Mouse (Mus musculus) frontal cortex, postnatal 14 days (tissue): ENCODE results near the gene Tgif1.

Experiments used
- DNase-seq, 2 experiments: peaks; one replicate each; pipeline ENCODE4 v3.0.0; 2022; ENCODE audit warnings: low spot score in 2 of 2

Tgif1 gene

GRCm38 (mm10) chr17:70853436-70853905 is at the start of gene Tgif1:
Gene Tgif1 (minus strand): TSS chr17:70853546.
- DNase-seq: no peak

GRCm38 (mm10) chr17:70900660-70901059 is 47.3 kb upstream of the Tgif1 start:
- DNase-seq: no peak

- DNase-seq: no peak
Measured at GRCm38 (mm10) chr17:70899642-70900041, 46.3 kb upstream of the Tgif1 start.

- no peak for DNase-seq
Measured at GRCm38 (mm10) chr17:70894867-70895266, 41.5 kb upstream of the Tgif1 start.

DNA sequence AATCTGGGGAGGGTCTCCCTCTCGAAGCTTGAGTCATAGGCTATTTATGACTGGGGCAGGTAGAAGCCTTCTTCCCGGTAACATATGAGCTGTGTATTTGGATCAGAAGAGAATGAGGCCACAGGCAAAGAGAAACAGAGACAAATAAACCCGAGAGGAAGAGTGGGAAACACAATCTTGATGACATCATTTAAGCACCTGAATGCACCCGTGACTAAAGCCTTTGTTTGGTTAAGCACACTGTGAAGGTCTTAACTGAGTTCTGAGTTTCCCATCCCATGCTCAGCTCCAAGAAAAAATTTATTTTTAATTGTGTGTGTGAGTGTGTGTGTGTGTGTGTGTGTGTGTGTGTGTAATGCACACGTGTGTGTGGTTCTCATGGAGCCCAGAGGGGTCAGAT is 39.8 kb upstream of the Tgif1 start:
- no peak for DNase-seq

- DNase-seq: no peak
Measured at GRCm38 (mm10) chr17:70892288-70893096, 39.1 kb upstream of the Tgif1 start.

- no peak for DNase-seq
Measured at GRCm38 (mm10) chr17:70890571-70890970, 37.2 kb upstream of the Tgif1 start.

GRCm38 (mm10) chr17:70888657-70889056 is 35.3 kb upstream of the Tgif1 start:
- no peak for DNase-seq

- DNase-seq: no peak
Measured at GRCm38 (mm10) chr17:70887848-70888247, 34.5 kb upstream of the Tgif1 start.

DNA sequence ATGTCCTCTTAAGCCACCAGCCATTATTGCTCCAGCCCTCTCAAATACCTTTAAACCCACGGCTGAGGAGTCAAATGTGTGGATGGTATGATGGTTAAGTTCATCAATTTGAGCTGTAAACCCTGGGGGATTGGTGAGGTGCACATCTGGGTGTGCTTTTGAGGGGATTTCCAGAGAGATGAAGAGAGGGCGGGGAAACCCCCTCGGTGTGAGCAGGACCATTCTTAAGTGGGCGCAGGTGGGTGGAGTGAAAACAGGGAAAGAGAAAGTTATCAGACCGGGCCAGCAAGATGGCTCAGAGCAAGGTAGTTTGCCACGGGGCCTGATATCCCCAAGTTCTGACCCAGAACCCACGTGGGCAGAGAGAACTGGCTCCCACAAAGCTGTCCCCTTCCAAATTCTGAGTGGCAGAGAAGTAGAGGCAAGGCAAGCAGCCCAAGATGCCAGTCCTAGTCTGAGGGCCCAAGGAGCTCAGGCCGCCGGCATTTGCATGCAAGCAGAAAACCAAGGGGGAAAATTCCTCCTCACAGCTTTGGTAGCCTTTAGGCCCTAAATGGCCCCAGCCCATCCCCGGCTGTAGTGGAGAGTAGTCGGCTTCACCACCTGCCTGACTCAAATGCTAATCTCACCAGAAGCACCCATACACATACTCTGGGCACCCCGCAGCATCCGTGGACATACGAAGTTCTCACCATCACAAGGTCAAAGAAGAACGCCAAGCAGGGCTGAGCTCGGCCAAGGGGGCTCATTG is 33.5 kb upstream of the Tgif1 start:
- DNase-seq: no peak

- DNase-seq: no peak
Measured at GRCm38 (mm10) chr17:70885868-70886267, 32.5 kb upstream of the Tgif1 start.

DNA sequence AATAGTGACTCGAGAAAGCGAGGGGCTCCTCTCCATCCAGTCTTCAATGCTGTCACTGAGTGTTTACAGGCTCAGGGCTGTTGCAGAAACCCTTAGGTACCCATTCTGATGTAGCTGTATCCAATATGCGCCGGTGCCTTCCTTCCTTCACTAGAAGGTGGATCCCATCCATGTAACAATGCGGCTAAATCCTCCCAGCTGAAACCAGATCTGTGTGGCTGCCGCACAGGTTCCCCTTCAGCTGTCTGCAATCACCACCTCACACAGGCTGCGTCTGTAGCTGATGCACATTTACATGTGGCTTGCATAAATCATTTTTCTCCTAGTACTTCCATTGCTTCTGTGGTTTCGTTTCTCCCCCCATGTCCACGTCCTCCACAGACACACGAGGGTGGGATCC is 28.6 kb upstream of the Tgif1 start:
- no peak for DNase-seq

DNA sequence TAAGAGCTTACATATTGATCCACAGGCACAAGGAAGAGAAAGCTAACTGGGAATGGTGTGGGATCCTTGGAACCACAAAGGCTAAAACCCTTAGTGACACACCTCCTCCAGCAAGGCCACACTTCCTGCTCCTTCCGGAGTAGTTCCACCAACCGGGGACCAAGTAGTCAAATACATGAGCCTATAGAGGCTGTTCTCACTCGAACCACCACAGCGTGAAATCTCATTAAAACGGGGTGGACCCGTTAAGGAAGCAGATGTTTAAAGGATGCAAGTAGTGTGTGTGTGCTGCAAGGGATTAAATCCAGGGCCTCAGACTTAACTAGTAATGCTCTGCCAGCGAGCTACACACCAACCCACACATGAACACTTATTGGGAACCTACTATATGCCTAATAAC is 27.8 kb upstream of the Tgif1 start:
- no peak for DNase-seq

DNA sequence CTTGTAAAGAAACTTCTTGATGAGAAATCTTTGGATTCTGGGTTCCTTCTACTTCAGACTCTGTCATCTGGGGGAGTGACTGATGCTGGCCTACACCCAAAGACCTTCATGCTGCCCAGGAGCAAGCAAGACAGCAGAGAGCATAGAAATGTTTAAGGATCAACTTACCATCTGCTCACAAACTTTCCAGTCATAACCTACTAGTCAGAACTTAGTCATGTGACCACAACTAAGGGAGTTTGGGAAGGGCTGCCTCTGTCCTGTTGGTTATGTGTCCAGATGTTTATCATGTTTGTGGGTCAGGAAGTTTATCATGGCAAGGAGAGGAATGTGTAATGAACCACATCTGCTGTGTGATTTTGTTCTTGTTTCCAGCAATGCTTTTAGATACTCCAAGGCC is 24.9 kb upstream of the Tgif1 start:
- DNase-seq: no peak

DNA sequence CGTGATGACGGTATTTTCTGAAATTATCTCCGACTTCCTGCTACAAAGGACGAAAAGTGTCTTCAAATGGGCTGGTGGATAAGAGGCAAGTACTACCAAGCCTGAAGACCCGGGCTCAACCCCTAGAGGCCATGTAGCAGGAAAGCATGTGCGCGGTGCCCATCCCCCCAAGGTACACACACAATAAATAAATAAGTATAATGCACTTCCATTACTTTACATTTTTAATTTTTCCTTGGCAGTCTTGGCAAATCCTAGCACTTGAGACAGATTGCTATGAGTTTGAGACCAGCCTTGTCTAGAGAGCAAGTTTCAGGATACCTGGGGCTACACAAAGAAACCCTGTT is 20.4 kb upstream of the Tgif1 start:
- no peak for DNase-seq

DNA sequence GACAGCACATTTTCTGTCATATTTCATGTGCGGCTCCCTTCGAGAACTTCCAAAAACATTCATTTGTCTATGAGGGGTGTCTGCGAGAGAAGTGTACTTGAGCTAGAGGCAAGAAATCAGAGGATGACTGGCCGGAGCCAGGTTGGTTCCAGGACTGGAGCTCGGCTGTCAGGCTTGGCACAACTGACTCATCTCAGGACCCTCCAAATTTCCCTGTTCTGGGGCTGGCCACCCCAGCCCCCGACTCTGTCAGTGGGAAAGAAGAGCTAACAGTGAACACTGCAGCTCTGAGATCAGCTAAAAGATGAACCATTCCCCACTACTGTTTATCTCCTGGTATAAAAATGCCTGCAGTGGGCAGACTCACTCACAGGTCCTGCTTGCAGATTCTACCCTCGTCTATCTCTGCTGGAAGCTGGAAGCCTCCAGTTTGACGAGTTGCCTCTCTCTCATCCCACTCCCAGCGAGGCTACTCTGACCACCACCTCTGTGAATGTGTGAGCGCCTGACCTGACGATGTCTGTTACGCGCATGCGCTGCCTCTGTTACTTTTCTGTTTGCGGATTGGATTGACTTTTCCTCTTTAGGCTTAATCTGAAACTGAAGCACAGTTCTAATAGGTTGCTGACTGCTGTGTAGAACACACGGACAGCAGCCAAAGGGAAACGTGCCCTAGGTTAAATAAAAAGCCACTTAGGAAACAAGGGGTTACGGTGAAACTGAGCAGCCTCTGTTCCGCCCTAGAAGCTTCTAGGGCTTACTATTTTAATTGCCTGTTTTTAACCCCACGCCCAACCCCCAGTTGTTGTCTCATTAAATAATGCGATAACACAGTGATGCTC is 19.8 kb upstream of the Tgif1 start:
- no peak for DNase-seq

DNA sequence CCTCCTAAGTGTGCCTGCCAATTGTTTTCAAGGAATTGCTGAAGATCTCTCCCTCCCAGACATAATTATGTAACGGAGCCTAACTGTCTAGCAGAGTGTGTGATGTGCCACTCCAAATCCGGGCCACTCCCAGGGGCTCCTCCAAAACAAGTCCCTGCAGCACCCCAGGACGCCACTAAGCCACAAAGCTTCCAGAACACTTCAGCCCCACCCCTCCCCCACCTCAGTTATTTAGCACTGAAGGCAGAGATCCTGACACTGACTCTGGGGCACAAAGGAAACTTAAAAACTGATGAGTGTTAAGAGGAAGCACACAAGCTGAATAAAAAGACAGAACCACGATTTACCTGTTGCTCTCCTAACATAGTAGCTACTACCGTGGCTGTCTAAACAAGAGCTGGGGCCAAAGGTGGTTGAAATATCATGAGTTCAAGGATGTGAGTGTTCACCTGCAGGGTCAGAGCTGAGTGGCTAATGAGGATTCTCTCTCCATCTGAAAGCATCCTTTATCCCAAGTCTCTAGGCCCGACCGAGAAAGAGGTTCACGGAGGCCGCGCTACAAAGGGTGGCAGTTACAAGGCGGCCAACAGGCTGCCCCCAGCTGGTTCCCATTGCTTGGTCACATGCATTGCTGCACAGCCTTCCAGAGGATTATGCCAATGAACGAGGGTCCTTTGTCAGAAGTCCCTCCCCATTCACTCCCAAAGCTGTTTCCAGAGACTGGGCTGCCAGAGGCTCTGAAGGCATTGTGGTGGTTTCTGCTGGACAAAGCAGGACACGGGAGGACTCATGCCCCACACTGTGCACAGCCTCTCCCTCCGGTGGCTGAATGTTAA is 19.0 kb upstream of the Tgif1 start:
- DNase-seq: peak; percentile 14 to 25

- no peak for DNase-seq
Measured at GRCm38 (mm10) chr17:70871676-70872075, 18.3 kb upstream of the Tgif1 start.

DNA sequence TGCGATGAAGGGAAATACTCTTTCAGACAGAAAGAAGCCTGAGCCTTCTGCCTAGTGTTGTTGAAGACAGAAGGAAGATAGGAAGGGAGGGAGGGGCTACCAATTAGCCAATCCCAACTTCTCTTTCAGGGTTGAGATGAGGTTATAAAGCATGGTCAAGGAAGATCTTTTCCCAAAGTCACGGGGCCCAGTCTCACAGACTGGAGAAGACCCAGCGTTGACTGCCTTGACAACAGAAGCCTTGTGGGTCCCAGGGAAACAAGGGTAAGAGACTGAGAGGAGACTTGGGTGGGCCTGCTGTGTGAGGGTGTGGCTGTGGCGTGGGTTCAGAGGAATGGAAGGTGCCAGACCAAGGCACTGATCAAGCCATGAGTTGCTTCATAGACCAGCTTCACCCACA is 17.2 kb upstream of the Tgif1 start:
- no peak for DNase-seq

DNA sequence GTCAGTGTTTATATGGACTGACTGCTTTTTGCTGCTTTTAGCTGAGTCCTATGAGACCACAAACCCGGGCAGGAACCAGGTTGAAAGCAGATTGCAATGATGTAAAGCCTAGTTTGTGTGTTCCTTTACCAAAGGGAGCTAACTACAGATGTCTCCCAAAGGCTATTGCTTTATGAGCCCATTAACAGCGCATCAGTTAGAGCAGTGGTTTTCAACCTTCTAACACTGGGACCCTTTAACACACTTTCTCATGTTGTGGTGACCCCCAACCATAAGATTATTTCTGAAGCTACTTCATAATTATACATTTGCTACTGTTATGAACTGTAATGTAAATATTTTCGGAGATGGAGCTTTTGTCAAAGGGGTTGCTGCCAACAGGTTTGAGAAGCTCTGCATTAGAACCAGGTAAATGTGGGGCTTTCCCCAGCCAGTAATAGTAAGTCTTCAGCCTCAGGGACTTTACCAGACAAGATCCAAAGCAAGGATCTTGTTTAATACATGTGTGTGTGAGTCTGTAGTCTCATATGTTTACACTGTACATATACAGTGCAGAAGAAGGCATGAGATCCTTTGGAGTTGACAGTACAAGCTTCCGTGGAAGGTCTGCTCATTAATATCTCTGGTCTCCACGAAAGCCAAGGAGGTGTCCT is 15.4 kb upstream of the Tgif1 start:
- no peak for DNase-seq
